25 mouse cellular contexts compared by ENCODE assay signal in genomic region chr8:117899892-117900291, GRCm38 (mm10).
"Had no signal": no experiment of that assay in that cellular context is flagged by ENCODE, and none has a peak within 500 bp of the region (broad histone marks: within the 10 kb centered on the region; RNA-seq: fewer than 3 reads in every experiment).

No protein-coding gene starts in this region.

- H3K27ac ChIP-seq: gastrocnemius, adult 2 months; heart, adult 2 months; heart, embryonic 13.5 days; heart, embryonic 15.5 days; hindbrain, embryonic 13.5 days; hindbrain, embryonic 15.5 days; hindbrain, postnatal 0 days; limb, embryonic 13.5 days; limb, embryonic 15.5 days; liver, embryonic 12.5 days; liver, embryonic 14.5 days had no signal

- H3K9ac ChIP-seq: heart, embryonic 13.5 days; heart, embryonic 15.5 days; hindbrain, embryonic 13.5 days; hindbrain, embryonic 15.5 days; limb, embryonic 13.5 days; limb, embryonic 15.5 days; liver, embryonic 12.5 days; liver, embryonic 14.5 days had no signal

- H3K27me3 ChIP-seq: heart, embryonic 15.5 days; hindbrain, embryonic 13.5 days; hindbrain, embryonic 15.5 days; limb, embryonic 13.5 days; limb, embryonic 15.5 days; liver, embryonic 12.5 days had no signal

- DNase-seq: gastrocnemius, adult 2 months; gastrocnemius, postnatal 10 days; gastrocnemius, postnatal 36 days; heart, adult 11 months; heart, adult 2 months; heart, postnatal 14 days; heart, postnatal 36 days; kidney, adult 11 months; kidney, adult 8-10 months; kidney, postnatal 10 days; kidney, postnatal 25 days; kidney, postnatal 4 days; layer of hippocampus, adult 9-11 months; layer of hippocampus, postnatal 36 days; left cerebral cortex, postnatal 4 days had no signal

- H3K4me3 ChIP-seq: gastrocnemius, adult 2 months; heart, adult 2 months; heart, embryonic 13.5 days; heart, embryonic 15.5 days; hindbrain, embryonic 13.5 days; hindbrain, embryonic 15.5 days; limb, embryonic 13.5 days; limb, embryonic 15.5 days; liver, embryonic 12.5 days had no signal

- ATAC-seq: hindbrain, postnatal 0 days; liver, embryonic 12.5 days had no signal

- H3K9me3 ChIP-seq: heart, embryonic 15.5 days; hindbrain, embryonic 13.5 days; hindbrain, embryonic 15.5 days; limb, embryonic 13.5 days; limb, embryonic 15.5 days; liver, embryonic 12.5 days had no signal

- H3K36me3 ChIP-seq: heart, embryonic 13.5 days; heart, embryonic 15.5 days; hindbrain, embryonic 13.5 days; hindbrain, embryonic 15.5 days; limb, embryonic 13.5 days; limb, embryonic 15.5 days; liver, embryonic 12.5 days had no signal

- H3K4me2 ChIP-seq: heart, embryonic 11.5 days; heart, embryonic 13.5 days; heart, embryonic 15.5 days; hindbrain, embryonic 13.5 days; hindbrain, embryonic 15.5 days; limb, embryonic 13.5 days; limb, embryonic 15.5 days; liver, embryonic 12.5 days had no signal

- H3K4me1 ChIP-seq: heart, embryonic 13.5 days; heart, embryonic 15.5 days; hindbrain, embryonic 15.5 days; limb, embryonic 13.5 days; limb, embryonic 15.5 days; liver, embryonic 12.5 days had no signal
